Mouse (Mus musculus) urinary bladder, postnatal 10 days (tissue): ENCODE data around the gene Gm26897.

Experiments used
- DNase-seq: peaks from one replicate; pipeline ENCODE4 v3.0.0; 2022; ENCODE audit warnings: low spot score

Gm26897 gene

GRCm38 (mm10) chr5:111733851-111734250 is at the start of gene Gm26897:
Gm26897 (plus strand) TSS chr5:111733924.
- DNase-seq, result no peak

- no peak for DNase-seq
These were observed 46.4 kb upstream of the Gm26897 start for GRCm38 (mm10) chr5:111687370-111687769.

GRCm38 (mm10) chr5:111688584-111688983 is 45.1 kb upstream of the Gm26897 start:
- DNase-seq, result no peak

- DNase-seq, result no peak
These were observed 35.7 kb upstream of the Gm26897 start for GRCm38 (mm10) chr5:111697996-111698395.

- no peak for DNase-seq
These were observed 33.9 kb upstream of the Gm26897 start for GRCm38 (mm10) chr5:111699711-111700303.

GRCm38 (mm10) chr5:111701634-111702329 is 31.9 kb upstream of the Gm26897 start:
- no peak for DNase-seq

- no peak for DNase-seq
These were observed 30.1 kb upstream of the Gm26897 start for GRCm38 (mm10) chr5:111703586-111703985.

- DNase-seq, result no peak
These were observed 29.4 kb upstream of the Gm26897 start for GRCm38 (mm10) chr5:111704326-111704725.

- no peak for DNase-seq
These were observed 24.4 kb upstream of the Gm26897 start for GRCm38 (mm10) chr5:111709195-111709901.

GRCm38 (mm10) chr5:111719018-111719417 is 14.7 kb upstream of the Gm26897 start:
- DNase-seq, result no peak

GRCm38 (mm10) chr5:111720726-111721125 is 13.0 kb upstream of the Gm26897 start:
- no peak for DNase-seq

GRCm38 (mm10) chr5:111724713-111725112 is 9.0 kb upstream of the Gm26897 start:
- DNase-seq, result no peak

- DNase-seq, result no peak
These were observed 8.4 kb upstream of the Gm26897 start for GRCm38 (mm10) chr5:111725195-111725920.

GRCm38 (mm10) chr5:111728411-111728810 is 5.3 kb upstream of the Gm26897 start:
- no peak for DNase-seq

GRCm38 (mm10) chr5:111730560-111731167 is 3.1 kb upstream of the Gm26897 start:
- no peak for DNase-seq

GRCm38 (mm10) chr5:111732194-111732593 is 1.5 kb upstream of the Gm26897 start:
- DNase-seq, result no peak

GRCm38 (mm10) chr5:111739480-111739879 is 5.8 kb downstream of the Gm26897 start:
- DNase-seq, result no peak

GRCm38 (mm10) chr5:111740384-111741275 is 6.9 kb downstream of the Gm26897 start:
- no peak for DNase-seq

GRCm38 (mm10) chr5:111741352-111741751 is 7.6 kb downstream of the Gm26897 start:
- DNase-seq, result no peak

- DNase-seq, result no peak
These were observed 8.7 kb downstream of the Gm26897 start for GRCm38 (mm10) chr5:111742290-111742898.

GRCm38 (mm10) chr5:111749599-111749998 is 15.9 kb downstream of the Gm26897 start:
- no peak for DNase-seq
